Comparison of ENCODE assay signal across 11 mouse cellular contexts in genomic region chr11:77371696-77372095, GRCm38 (mm10).
DNase-seq lines count a peak whose midpoint lies in the region; ATAC-seq and TF ChIP-seq lines count a peak whose summit lies in the region.
"Had no signal": no experiment of that assay in that cellular context is flagged by ENCODE, and none has a peak within 500 bp of the region (broad histone marks: within the 10 kb centered on the region; RNA-seq: fewer than 3 reads in every experiment).

No protein-coding gene starts in this region.

- H3K9ac ChIP-seq in lung, embryonic 14.5 days, result no peak overlapping the region
- H3K9ac ChIP-seq in liver, embryonic 15.5 days, result no peak overlapping the region

- no peak overlapping the region for H3K4me2 ChIP-seq in lung, embryonic 14.5 days
- H3K4me2 ChIP-seq in liver, embryonic 15.5 days, result 0 out of 2 replicates have a peak overlapping the region, but pooled peaks have one; percentile 26

- no peak overlapping the region for H3K4me3 ChIP-seq in lung, embryonic 14.5 days (ENCODE audit: low read depth, low read length)
- H3K4me3 ChIP-seq in bone marrow macrophage, adult 2 months (ENCODE audit: insufficient read depth, low read length), result no peak overlapping the region
- no peak overlapping the region for H3K4me3 ChIP-seq in liver, embryonic 15.5 days (replicated peaks)

- H3K4me1 ChIP-seq in lung, embryonic 14.5 days (ENCODE audit: insufficient read depth), result no peaks in the 10 kb centered on the region
- H3K4me1 ChIP-seq in bone marrow macrophage, adult 2 months (ENCODE audit: control insufficient read depth, insufficient read depth, low read length), result peaks cover 29% of the 10 kb centered on the region
- H3K4me1 ChIP-seq in liver, embryonic 15.5 days (replicated peaks), result peaks cover 22% of the 10 kb centered on the region

- no peaks in the 10 kb centered on the region for H3K9me3 ChIP-seq in lung, embryonic 14.5 days (ENCODE audit: low read depth, low read length)
- H3K9me3 ChIP-seq in liver, embryonic 15.5 days (replicated peaks), result no peaks in the 10 kb centered on the region
- H3K9me3 ChIP-seq: G1E had no signal

- H3K36me3 ChIP-seq in lung, embryonic 14.5 days (ENCODE audit: insufficient read depth), result no peaks in the 10 kb centered on the region
- no peaks in the 10 kb centered on the region for H3K36me3 ChIP-seq in liver, embryonic 15.5 days (replicated peaks)
- H3K36me3 ChIP-seq: G1E had no signal

- H3K27ac ChIP-seq in lung, embryonic 14.5 days (ENCODE audit: low read depth), result 0 out of 2 replicates have a peak overlapping the region, but pooled peaks have one; percentile 2
- peak overlapping the region; percentile 70 for H3K27ac ChIP-seq in bone marrow macrophage, adult 2 months (ENCODE audit: insufficient read depth, low read depth, low read length)
- H3K27ac ChIP-seq in liver, embryonic 15.5 days (replicated peaks), result peak overlapping the region; percentile 46

- no peak for TF ChIP-seq POLR2A in bone marrow macrophage, adult 2 months (IDR thresholded peaks at IDR 0.05; ENCODE audit: borderline replicate concordance, low read depth, low read length)

- no peak for TF ChIP-seq CTCF in lung, embryonic 14.5 days (IDR thresholded peaks at IDR 0.05; ENCODE audit: low read depth)
- no peak for TF ChIP-seq CTCF in bone marrow macrophage, adult 2 months (IDR thresholded peaks at IDR 0.05; ENCODE audit: low read depth, low read length)

- intact Hi-C loops in heart, postnatal 36 days (cut with DNase I), result no loop called here

- H3K27me3 ChIP-seq in lung, embryonic 14.5 days (ENCODE audit: insufficient read depth, low read length), result no peaks in the 10 kb centered on the region
- H3K27me3 ChIP-seq in liver, embryonic 15.5 days, result no peaks in the 10 kb centered on the region

- DNase-seq in heart, adult 11 months, result peak; percentile 82
- DNase-seq in heart, postnatal 36 days, result no peak
- no peak for DNase-seq in lung, embryonic 14.5 days
- no peak for DNase-seq in lung, adult 18-20 months
- no peak for DNase-seq in kidney, adult 9 months
- no peak for DNase-seq in cerebellum, postnatal 10 days
- DNase-seq: cerebellum, postnatal 36 days had no signal

- no peak for ATAC-seq in lung, embryonic 14.5 days (ENCODE audit: insufficient read depth)
- ATAC-seq in liver, embryonic 15.5 days (ENCODE audit: insufficient read depth), result no peak
- ATAC-seq: intestine, postnatal 0 days had no signal

Comparison
In these comparisons a context has a peak if more than half of its experiments do, and no peak if none do; other contexts are left out.
1. H3K27ac ChIP-seq: peak in every context shown above with its lines; median percentile 70 in bone marrow macrophage, adult 2 months; 46 in liver, embryonic 15.5 days; 2 in lung, embryonic 14.5 days.